Comparison of ENCODE assay signal across 30 mouse cellular contexts in genomic region chr11:109284811-109285210, GRCm38 (mm10). TPM values are rescaled to one million over a fixed set of nuclear protein-coding genes. Genes with fewer than 3 reads are reported as not detected.
"Had no signal": no experiment of that assay in that cellular context is flagged by ENCODE, and none has a peak within 500 bp of the region (broad histone marks: within the 10 kb centered on the region; RNA-seq: fewer than 3 reads in every experiment).

No protein-coding gene starts in this region.

- H3K9ac ChIP-seq: limb, embryonic 12.5 days; limb, embryonic 13.5 days; limb, embryonic 15.5 days; liver, embryonic 12.5 days; liver, embryonic 13.5 days; liver, embryonic 14.5 days; liver, embryonic 15.5 days; liver, postnatal 0 days; lung, embryonic 14.5 days; lung, embryonic 15.5 days; midbrain, embryonic 12.5 days; midbrain, embryonic 13.5 days; midbrain, embryonic 15.5 days; neural tube, embryonic 12.5 days had no signal

- H3K4me1 ChIP-seq: limb, embryonic 10.5 days; limb, embryonic 12.5 days; limb, embryonic 13.5 days; limb, embryonic 15.5 days; liver, embryonic 12.5 days; liver, embryonic 13.5 days; liver, embryonic 15.5 days; lung, embryonic 15.5 days; midbrain, embryonic 10.5 days; midbrain, embryonic 12.5 days; midbrain, embryonic 13.5 days; midbrain, embryonic 15.5 days; neural tube, embryonic 12.5 days had no signal

- H3K4me3 ChIP-seq: limb, embryonic 10.5 days; limb, embryonic 12.5 days; limb, embryonic 13.5 days; limb, embryonic 15.5 days; liver, embryonic 12.5 days; liver, embryonic 13.5 days; liver, embryonic 15.5 days; lung, embryonic 15.5 days; megakaryocyte, embryonic 14.5 days; midbrain, embryonic 10.5 days; midbrain, embryonic 12.5 days; midbrain, embryonic 13.5 days; midbrain, embryonic 15.5 days; myocyte; neural tube, embryonic 12.5 days had no signal

- H3K4me2 ChIP-seq: limb, embryonic 12.5 days; limb, embryonic 13.5 days; limb, embryonic 15.5 days; liver, embryonic 11.5 days; liver, embryonic 12.5 days; liver, embryonic 13.5 days; liver, embryonic 15.5 days; lung, embryonic 14.5 days; lung, embryonic 15.5 days; midbrain, embryonic 12.5 days; midbrain, embryonic 13.5 days; midbrain, embryonic 15.5 days; neural tube, embryonic 12.5 days had no signal

- H3K27me3 ChIP-seq: limb, embryonic 12.5 days; limb, embryonic 13.5 days; limb, embryonic 15.5 days; liver, embryonic 12.5 days; liver, embryonic 13.5 days; liver, embryonic 15.5 days; lung, embryonic 15.5 days; midbrain, embryonic 12.5 days; midbrain, embryonic 13.5 days; midbrain, embryonic 15.5 days; neural tube, embryonic 12.5 days had no signal

- ATAC-seq: liver, embryonic 12.5 days; liver, postnatal 0 days; lung, postnatal 0 days; midbrain, embryonic 13.5 days; midbrain, embryonic 15.5 days; midbrain, embryonic 16.5 days had no signal

- H3K36me3 ChIP-seq: limb, embryonic 10.5 days; limb, embryonic 12.5 days; limb, embryonic 13.5 days; limb, embryonic 15.5 days; liver, embryonic 12.5 days; liver, embryonic 13.5 days; liver, embryonic 15.5 days; lung, embryonic 15.5 days; midbrain, embryonic 10.5 days; midbrain, embryonic 12.5 days; midbrain, embryonic 13.5 days; midbrain, embryonic 15.5 days; neural tube, embryonic 12.5 days had no signal

- DNase-seq: left cerebral cortex, postnatal 4 days; liver; liver, embryonic 13.5 days; liver, postnatal 0 days; lung, adult 18-20 months; lung, adult 2 months; lung, embryonic 14.5 days; lung, postnatal 10 days; lung, postnatal 14 days; lung, postnatal 36 days; lung, postnatal 4 days had no signal

- H3K27ac ChIP-seq: limb, embryonic 10.5 days; limb, embryonic 12.5 days; limb, embryonic 13.5 days; limb, embryonic 15.5 days; liver, embryonic 12.5 days; liver, embryonic 13.5 days; liver, embryonic 14.5 days; liver, embryonic 15.5 days; lung, embryonic 15.5 days; macrophage; midbrain, embryonic 10.5 days; midbrain, embryonic 12.5 days; midbrain, embryonic 13.5 days; midbrain, embryonic 15.5 days; neural tube, embryonic 12.5 days had no signal

- H3K9me3 ChIP-seq: limb, embryonic 10.5 days; limb, embryonic 12.5 days; limb, embryonic 13.5 days; limb, embryonic 15.5 days; liver, embryonic 12.5 days; liver, embryonic 13.5 days; liver, embryonic 15.5 days; lung, embryonic 15.5 days; midbrain, embryonic 15.5 days; neural tube, embryonic 12.5 days had no signal

RNA-seq across cellular contexts. Expression of gene Rgs9, which starts 13.1 kb away (rescaled TPM):
- polyA plus RNA-seq: macrophage, myocyte had no signal
